Mouse (Mus musculus) cerebellum, adult 2 months (tissue): Measurements from ENCODE around the gene Amacr.

Experiments
- CTCF ChIP-seq: fragments of 200-500 bp; IDR thresholded peaks from 2 replicates; pipeline ENCODE4 v1.5.1; 2011; ENCODE audit warnings: low read depth, mild to moderate bottlenecking, control low read depth, low read length, moderate library complexity, borderline replicate concordance; ENCODE audit not compliant: insufficient read depth
- POLR2A ChIP-seq: fragments of 200-500 bp; IDR thresholded peaks from 2 replicates; pipeline ENCODE4 v1.6.1; 2011; ENCODE audit warnings: low read length, control low read depth, borderline replicate concordance; ENCODE audit not compliant: insufficient read depth

- TF ChIP-seq CTCF = no peak
- no peak for TF ChIP-seq POLR2A
Measured at GRCm38 (mm10) chr15:11000421-11000820, 18.9 kb downstream of the Amacr start, which contains the start of gene Slc45a2.
